Mouse (Mus musculus): ENCODE results near the gene Ddx19b. TPM values are rescaled to one million over a fixed set of nuclear protein-coding genes. Genes with fewer than 3 reads are reported as not detected.
A peak's percentile ranks its signal among the peaks of the same experiment; 100 is the strongest.

Gene Ddx19b
- polyA plus RNA-seq, 1 experiment from 2014 or later: 5.8 TPM

DNA sequence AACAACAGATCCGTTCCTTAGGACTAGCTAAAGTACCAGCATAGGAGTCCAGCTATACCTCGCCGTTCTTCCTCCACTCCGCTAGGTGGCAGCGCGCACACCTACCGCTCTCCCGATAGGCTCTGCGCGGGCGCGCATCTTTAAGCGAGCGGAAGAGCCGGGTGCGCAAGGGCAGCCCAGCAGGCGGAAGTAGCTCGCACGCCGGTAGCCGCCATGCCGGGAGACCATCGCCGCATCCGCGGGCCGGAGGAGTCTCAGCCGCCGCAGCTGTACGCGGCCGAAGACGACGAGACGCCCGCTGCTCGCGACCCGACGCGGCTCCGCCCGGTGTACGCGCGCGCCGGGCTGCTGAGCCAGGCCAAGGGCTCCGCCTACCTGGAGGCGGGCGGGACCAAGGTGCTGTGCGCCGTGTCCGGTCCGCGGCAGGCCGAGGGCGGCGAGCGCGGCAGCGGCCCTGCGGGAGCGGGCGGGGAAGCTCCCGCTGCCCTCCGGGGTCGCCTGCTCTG is 24.7 kb upstream of the Ddx19b start, which contains the start of gene Exosc6:
Gene Exosc6 (plus strand): TSS at position 182 of the 506 bp plus-strand sequence.
- WGBS: under 1% methylated on average over 67 of the region's 68 CpGs

DNA sequence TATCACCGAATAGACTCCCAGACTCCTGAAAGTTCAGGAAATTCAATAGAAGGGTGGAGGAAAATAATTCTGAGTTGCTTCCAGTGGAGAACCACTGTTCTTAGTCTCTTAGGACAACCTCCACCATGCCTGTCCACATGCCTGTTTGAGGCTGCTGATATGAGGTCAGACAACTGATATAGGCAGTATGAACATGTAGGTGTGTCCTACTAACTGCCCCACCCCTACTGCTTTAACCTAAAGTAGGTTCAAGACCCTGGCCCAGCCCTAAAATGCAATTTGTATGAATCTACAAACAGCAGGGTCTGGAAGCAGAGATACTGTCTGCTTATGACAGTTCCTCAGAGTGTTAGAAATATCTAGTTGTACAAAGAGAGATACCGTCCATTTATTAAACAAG is 24.1 kb upstream of the Ddx19b start:
- Histone ChIP-seq H3K36me3 (peaks cover 66% of the 10 kb centered on the region), H3K4me1 (peaks cover 24% of the 10 kb centered on the region), H3K4me3 (replicated peaks) (peak overlapping the region; percentile 96), H3K27ac (peak overlapping the region; percentile 95; the same call in 1 of the 2 replicates), H3K4me2 (peak overlapping the region; percentile 95; the same call in 1 of the 2 replicates), H3K9ac (peak overlapping the region; percentile 94; the same call in 1 of the 2 replicates), H3K9me3 (replicated peaks) (no peaks in the 10 kb centered on the region), H3K27me3 (no peaks in the 10 kb centered on the region)
- no peak for ATAC-seq (replicated peaks; ENCODE audit: low FRiP score)
- 68% methylated on average over 2 of the region's 2 CpGs for WGBS

More for the DNA sequence above, 24.7 kb upstream of the Ddx19b start, which contains the start of gene Exosc6:
- peak within 1 kb of the TSS; percentile 95 for H3K4me2 ChIP-seq
- peak within 1 kb of the TSS; percentile 96 for H3K4me3 ChIP-seq (replicated peaks)
- no peaks in the 10 kb centered on the region for H3K9me3 ChIP-seq (replicated peaks)
- no peaks in the 10 kb centered on the region for H3K27me3 ChIP-seq
- peaks cover 60% of the 10 kb centered on the region for H3K36me3 ChIP-seq
- peak within 1 kb of the TSS; percentile 94 for H3K9ac ChIP-seq
- ATAC-seq (replicated peaks; ENCODE audit: low FRiP score): peak; percentile 93
- H3K4me1 ChIP-seq: peaks cover 30% of the 10 kb centered on the region
- peak within 1 kb of the TSS; percentile 95 for H3K27ac ChIP-seq

DNA sequence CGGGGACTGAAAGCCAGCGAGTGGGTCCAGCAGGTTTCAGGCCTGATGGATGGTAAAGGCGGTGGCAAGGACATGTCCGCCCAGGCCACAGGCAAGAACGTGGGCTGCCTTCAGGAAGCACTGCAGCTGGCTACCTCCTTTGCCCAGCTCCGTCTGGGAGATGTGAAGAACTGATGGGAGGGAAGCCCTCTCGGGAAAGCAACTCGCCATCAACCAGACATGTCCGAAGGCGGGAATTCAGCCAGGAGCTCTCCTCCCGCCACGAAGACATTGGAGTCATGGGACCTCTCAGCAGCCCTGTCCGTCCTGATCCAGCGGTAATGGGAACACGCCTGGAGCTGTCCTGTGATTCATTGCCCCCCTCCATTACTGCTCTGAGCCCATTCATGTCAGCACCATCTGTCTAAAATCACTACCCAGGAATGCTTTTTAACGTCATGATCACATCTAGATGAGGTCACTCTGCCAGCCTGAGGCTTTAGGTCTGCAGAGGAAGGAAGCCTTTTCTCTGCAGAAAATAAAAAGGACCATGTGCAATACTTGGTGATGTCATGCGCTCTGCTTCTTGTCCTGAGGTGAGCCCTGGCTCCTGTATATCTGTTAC is 23.6 kb upstream of the Ddx19b start:
- ATAC-seq (replicated peaks; ENCODE audit: low FRiP score): no peak
- no peak overlapping the region for H3K4me2 ChIP-seq
- no peak overlapping the region for H3K4me3 ChIP-seq (replicated peaks)
- WGBS: 88% methylated on average over 17 of the region's 17 CpGs
- no peak overlapping the region for H3K27ac ChIP-seq
- H3K4me1 ChIP-seq: peaks cover 23% of the 10 kb centered on the region
- no peak overlapping the region for H3K9ac ChIP-seq
- peaks cover 71% of the 10 kb centered on the region for H3K36me3 ChIP-seq
- H3K9me3 ChIP-seq (replicated peaks): no peaks in the 10 kb centered on the region
- H3K27me3 ChIP-seq: no peaks in the 10 kb centered on the region

DNA sequence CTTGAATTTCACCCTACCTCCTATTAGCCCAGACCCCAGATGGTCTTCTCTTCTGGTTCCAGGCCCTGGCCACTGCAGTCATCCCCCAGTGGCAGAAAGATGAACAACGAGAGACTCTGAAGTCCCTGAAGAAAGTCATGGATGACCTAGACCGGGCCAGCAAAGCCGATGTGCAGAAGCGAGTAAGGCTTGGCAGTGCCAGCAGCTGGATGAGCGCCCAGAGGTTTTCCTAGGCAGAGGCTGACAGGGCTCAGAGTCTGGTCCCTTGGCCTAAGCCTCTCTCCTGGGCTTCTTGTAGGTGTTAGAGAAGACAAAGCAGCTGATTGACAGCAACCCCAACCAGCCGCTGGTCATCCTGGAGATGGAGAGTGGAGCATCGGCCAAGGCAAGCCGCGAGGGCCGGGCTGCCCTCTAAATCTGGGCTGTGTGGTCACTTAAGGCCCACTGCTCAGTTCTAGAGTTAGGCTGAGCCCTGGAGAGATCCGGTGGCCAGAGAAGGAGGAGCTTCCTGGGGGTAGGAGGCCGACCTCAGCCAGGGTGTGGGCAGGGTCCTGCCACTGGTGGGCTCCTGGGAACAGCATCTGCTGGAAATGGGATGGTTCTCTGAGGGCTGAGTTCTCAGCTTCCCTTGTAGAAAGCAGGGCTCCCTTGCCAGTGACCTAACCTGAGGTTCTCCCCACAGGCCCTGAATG is 22.4 kb upstream of the Ddx19b start:
- H3K4me3 ChIP-seq (replicated peaks): no peak overlapping the region

DNA sequence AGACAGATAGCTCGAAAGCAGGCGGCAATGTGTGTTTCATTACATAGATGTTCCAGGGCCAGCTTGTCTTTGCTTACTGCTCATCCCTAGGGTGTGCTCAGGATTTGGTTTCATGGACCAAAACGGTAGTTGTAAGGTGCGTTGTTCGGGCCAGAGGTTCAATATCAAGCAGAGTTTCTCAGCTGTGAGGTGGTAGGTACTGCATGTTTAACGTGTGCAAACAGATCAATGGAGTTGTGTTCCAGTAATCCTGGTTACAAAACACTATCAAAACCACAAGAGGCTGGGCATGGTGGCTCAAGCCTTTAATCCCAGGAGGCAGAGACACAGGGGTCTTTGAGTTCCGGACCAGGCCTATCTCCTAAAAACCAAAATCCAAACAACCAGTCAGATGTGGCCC is 17.6 kb upstream of the Ddx19b start:
- H3K4me1 ChIP-seq: no peaks in the 10 kb centered on the region
- H3K4me2 ChIP-seq: no peak overlapping the region
- H3K36me3 ChIP-seq: peaks cover 100% of the 10 kb centered on the region
- WGBS: 96% methylated on average over 7 of the region's 7 CpGs
- no peak overlapping the region for H3K27ac ChIP-seq
- no peak overlapping the region for H3K4me3 ChIP-seq (replicated peaks)
- no peaks in the 10 kb centered on the region for H3K9me3 ChIP-seq (replicated peaks)
- no peak for ATAC-seq (replicated peaks; ENCODE audit: low FRiP score)
- H3K9ac ChIP-seq: no peak overlapping the region
- H3K27me3 ChIP-seq: no peaks in the 10 kb centered on the region

More for the DNA sequence above, 22.4 kb upstream of the Ddx19b start:
- H3K4me1 ChIP-seq: peaks cover 19% of the 10 kb centered on the region
- WGBS: 93% methylated on average over 12 of the region's 12 CpGs
- H3K9me3 ChIP-seq (replicated peaks): no peaks in the 10 kb centered on the region
- no peak overlapping the region for H3K9ac ChIP-seq
- peaks cover 83% of the 10 kb centered on the region for H3K36me3 ChIP-seq
- H3K4me2 ChIP-seq: no peak overlapping the region
- no peak for ATAC-seq (replicated peaks; ENCODE audit: low FRiP score)
- H3K27ac ChIP-seq: no peak overlapping the region
- no peaks in the 10 kb centered on the region for H3K27me3 ChIP-seq

- Histone ChIP-seq H3K9me3 (replicated peaks) (no peaks in the 10 kb centered on the region), H3K4me1 (no peaks in the 10 kb centered on the region), H3K4me3 (replicated peaks) (no peak overlapping the region), H3K4me2 (no peak overlapping the region), H3K27ac (no peak overlapping the region), H3K36me3 (peaks cover 100% of the 10 kb centered on the region), H3K27me3 (no peaks in the 10 kb centered on the region), H3K9ac (no peak overlapping the region)
- ATAC-seq (replicated peaks; ENCODE audit: low FRiP score): no peak
- 89% methylated on average over 2 of the region's 2 CpGs for WGBS
Observed at GRCm38 (mm10) chr8:111048694-111049093, 17.1 kb upstream of the Ddx19b start.

DNA sequence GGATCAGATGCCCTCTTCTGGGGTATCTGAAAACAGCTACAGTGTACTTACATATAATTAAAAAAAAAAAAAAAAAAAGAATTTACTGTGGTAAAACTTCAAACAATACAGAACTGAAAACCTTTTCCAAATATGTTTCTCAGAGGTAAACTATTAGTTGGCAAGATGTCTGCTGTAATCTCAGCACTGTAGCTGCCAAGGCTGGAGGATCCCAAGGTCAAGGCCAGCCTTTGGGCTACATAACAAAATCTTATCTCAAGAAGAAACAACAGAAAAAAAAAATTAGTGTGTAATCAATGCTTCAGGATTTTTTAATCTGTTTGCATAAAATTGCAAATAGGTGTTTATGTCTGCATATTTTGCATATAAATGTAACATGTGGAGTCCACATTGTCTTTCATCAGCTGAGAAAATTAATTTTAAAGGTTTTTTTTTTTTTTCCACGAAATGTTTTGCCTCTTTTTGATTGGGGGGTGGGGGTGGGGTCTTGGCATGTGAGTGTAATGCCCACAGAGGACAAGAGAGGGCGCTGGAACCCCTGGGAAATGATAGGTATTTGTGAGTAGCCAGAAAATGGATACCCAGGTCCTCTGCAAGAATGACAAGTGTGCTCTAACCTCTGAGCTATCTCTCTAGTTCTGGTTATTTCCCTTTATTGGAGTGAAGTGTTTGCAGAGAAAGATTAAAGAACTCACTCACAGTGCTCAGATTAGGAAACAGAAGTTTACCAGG is 12.6 kb upstream of the Ddx19b start:
- H3K9me3 ChIP-seq (replicated peaks): no peaks in the 10 kb centered on the region
- WGBS: 49% methylated on average over 2 of the region's 2 CpGs
- H3K27me3 ChIP-seq: no peaks in the 10 kb centered on the region
- ATAC-seq (replicated peaks; ENCODE audit: low FRiP score): no peak
- H3K36me3 ChIP-seq: peaks cover 99% of the 10 kb centered on the region
- H3K4me3 ChIP-seq (replicated peaks): no peak overlapping the region
- no peak overlapping the region for H3K27ac ChIP-seq
- H3K4me2 ChIP-seq: no peak overlapping the region
- H3K4me1 ChIP-seq: no peaks in the 10 kb centered on the region
- H3K9ac ChIP-seq: no peak overlapping the region

DNA sequence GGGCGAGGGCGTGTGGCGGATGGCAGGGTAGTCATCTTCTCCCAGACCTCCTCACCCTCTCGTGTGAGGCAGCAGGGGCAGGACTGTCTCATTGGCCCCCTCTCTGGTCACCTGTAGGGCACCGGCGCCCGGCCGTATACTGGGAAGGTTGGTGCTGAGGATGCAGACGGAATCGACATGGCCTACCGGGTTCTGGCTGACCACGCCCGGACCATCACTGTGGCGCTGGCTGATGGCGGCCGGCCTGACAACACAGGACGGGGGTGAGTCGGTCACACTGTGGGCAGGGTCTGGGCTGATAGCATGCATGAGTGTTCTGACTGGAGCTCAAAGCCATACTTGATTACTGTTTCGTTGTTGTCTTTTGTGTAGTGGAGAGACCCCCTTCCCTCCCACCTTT is 11.0 kb upstream of the Ddx19b start:
- ATAC-seq (replicated peaks; ENCODE audit: low FRiP score): no peak
- Histone ChIP-seq H3K4me1 (no peaks in the 10 kb centered on the region), H3K4me3 (replicated peaks) (no peak overlapping the region), H3K36me3 (peaks cover 99% of the 10 kb centered on the region), H3K4me2 (no peak overlapping the region), H3K27ac (no peak overlapping the region), H3K9me3 (replicated peaks) (no peaks in the 10 kb centered on the region), H3K27me3 (no peaks in the 10 kb centered on the region), H3K9ac (no peak overlapping the region)
- 96% methylated on average over 19 of the region's 19 CpGs for WGBS

DNA sequence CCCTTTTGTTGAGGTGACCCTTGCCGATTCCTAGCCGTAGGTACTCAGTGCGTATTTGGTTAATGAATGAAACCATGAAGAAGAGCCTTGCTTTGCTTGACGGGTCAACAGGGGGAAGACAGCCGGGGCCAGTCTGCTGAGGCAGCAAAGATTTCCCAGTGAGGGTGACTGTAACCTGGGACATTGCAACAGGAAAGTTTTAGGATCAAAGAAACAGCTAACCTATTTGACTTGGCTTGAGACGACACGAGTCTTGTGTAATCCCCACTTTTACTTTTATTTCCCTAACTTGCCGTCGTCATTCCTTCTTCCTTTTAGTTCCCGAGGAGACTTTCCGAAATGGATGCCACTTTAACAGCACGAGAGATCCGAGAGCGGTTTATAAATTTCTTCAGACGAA is 5.0 kb upstream of the Ddx19b start:
- no peak for ATAC-seq (replicated peaks; ENCODE audit: low FRiP score)
- H3K9me3 ChIP-seq (replicated peaks): no peaks in the 10 kb centered on the region
- no peak overlapping the region for H3K9ac ChIP-seq
- no peak overlapping the region for H3K27ac ChIP-seq
- H3K4me2 ChIP-seq: no peak overlapping the region
- WGBS: 94% methylated on average over 15 of the region's 15 CpGs
- H3K4me3 ChIP-seq (replicated peaks): no peak overlapping the region
- 0 out of 2 replicates have a peak, but pooled peaks cover 5% of the 10 kb centered on the region for H3K27me3 ChIP-seq
- peaks cover 23% of the 10 kb centered on the region for H3K4me1 ChIP-seq
- peaks cover 53% of the 10 kb centered on the region for H3K36me3 ChIP-seq

DNA sequence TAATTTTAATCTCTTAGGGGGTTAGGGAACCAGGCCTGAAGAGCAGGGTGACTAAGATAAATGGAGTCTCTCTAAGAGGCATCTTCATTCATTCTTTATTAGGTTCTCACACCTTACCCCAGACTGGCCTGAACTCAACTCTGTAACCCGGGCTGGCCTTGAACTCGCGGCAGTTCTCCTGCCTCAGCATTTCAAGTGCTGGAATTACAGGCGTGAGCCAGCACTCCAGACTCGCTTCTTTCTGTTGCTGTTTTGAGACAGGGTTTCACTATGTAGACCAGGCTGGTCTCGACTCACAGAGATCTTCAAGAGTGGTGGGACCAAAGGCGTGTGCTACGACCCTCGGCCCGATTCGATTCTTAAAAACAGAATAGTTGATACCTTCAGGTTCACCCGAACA is 2.7 kb upstream of the Ddx19b start:
- no peaks in the 10 kb centered on the region for H3K9me3 ChIP-seq (replicated peaks)
- ATAC-seq (replicated peaks; ENCODE audit: low FRiP score): no peak
- peak overlapping the region; percentile 90 for H3K27ac ChIP-seq
- WGBS: 18% methylated on average over 12 of the region's 12 CpGs
- peak overlapping the region; percentile 65 for H3K4me2 ChIP-seq
- peak overlapping the region; percentile 81 for H3K4me3 ChIP-seq (replicated peaks)
- peaks cover 23% of the 10 kb centered on the region for H3K4me1 ChIP-seq
- H3K36me3 ChIP-seq: peaks cover 30% of the 10 kb centered on the region
- 0 out of 2 replicates have a peak, but pooled peaks cover 11% of the 10 kb centered on the region for H3K27me3 ChIP-seq
- peak overlapping the region; percentile 71 for H3K9ac ChIP-seq

DNA sequence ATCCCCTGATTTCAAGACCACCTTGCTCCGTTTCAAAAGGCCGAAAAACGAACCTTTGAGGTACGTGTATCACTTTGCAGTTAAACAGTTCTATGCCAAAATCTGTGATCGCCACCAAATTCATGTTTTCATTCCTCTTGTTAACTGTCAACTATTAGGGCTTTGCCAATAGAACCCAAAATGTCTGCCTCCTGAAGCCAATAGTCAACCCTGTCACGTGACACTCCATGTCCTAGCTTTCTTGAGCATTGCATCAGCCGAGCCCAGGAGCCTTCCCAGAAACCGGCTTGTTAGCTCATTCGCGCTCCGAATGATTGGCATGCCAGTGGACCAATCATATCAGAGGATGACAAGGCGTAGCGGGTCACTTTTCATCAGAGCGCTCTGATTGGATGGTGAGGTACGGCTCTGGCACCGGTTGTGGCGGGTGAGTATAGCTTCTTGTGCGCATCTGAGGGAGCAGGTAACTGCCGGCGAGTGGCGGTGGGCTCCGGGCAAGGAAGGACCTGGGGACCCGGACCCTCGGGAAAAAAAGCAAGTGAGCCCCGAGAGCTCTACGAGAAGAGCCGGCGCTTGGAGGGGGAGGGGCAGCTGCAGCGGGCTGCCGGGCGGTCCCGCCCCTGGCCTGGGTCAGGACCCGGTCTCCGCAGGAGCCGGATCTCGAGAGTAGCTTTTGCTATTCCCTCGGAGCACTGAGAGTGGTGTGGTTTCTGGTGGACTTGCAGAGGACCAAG is 2.1 kb upstream of the Ddx19b start:
- 0 out of 2 replicates have a peak, but pooled peaks cover 11% of the 10 kb centered on the region for H3K27me3 ChIP-seq
- H3K36me3 ChIP-seq: peaks cover 24% of the 10 kb centered on the region
- peak overlapping the region; percentile 65 for H3K4me2 ChIP-seq
- 6% methylated on average over 37 of the region's 37 CpGs for WGBS
- peak; percentile 99 for ATAC-seq (replicated peaks; ENCODE audit: low FRiP score)
- H3K9ac ChIP-seq: peak overlapping the region; percentile 71
- H3K4me1 ChIP-seq: peaks cover 23% of the 10 kb centered on the region
- peak overlapping the region; percentile 90 for H3K27ac ChIP-seq
- no peaks in the 10 kb centered on the region for H3K9me3 ChIP-seq (replicated peaks)
- H3K4me3 ChIP-seq (replicated peaks): peak overlapping the region; percentile 81

Data from kidney, embryonic 15.5 days (tissue).